Mouse (Mus musculus): ENCODE results near the gene Dnajc30.
A peak's percentile ranks its signal among the peaks of the same experiment; 100 is the strongest.
"Not testable (repeated sequence)": the region's sequence is repeated elsewhere in the genome, so short reads cannot be mapped to it uniquely, and the experiment has no call there.

Dnajc30 gene

DNA sequence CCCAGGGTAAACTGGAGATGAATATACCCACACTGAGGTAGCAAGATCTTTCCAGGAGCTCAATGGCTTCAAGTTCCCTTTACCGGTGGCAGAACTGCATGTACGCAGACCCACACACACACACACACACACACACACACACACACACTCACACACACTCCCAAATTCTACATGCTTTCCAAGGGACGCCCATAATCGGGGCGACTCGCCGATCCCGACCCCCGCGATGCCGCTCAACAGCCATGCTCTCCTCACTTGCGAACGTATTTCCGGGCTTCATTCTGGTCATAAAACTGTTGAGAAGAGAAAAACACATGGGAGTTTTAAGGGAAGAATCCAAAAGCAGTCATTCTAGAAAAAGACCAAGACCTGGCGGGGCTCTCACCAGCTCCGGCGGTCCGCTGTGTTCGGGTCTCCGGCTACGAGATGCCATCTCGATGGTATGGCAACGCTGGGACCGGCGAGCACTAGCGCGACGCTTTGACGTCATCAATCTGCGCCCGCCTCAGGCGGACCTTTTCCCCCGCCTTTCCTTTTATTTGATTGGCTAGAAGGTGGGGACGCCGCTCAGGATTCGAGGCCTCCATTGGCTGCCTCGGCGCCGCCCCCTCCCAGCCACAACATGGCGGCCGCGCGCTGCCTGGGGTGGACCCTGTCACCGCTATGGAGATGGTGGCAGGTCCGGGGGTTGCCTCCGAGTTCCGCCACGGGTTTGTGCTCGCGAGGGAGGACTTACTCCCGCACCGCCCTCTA, at the start of gene Dnajc30:
Gene Dnajc30, plus strand, starts transcription at position 574 of the 753 bp plus-strand sequence.
- DNase-seq (ENCODE audit: low read depth, low spot score), result peak; percentile 97

GRCm38 (mm10) chr5:135015497-135015896, 48.5 kb upstream of the Dnajc30 start:
- DNase-seq (ENCODE audit: low read depth, low spot score), result peak; percentile 80

GRCm38 (mm10) chr5:135016224-135016759, 47.7 kb upstream of the Dnajc30 start:
- DNase-seq (ENCODE audit: low read depth, low spot score), result no peak

DNA sequence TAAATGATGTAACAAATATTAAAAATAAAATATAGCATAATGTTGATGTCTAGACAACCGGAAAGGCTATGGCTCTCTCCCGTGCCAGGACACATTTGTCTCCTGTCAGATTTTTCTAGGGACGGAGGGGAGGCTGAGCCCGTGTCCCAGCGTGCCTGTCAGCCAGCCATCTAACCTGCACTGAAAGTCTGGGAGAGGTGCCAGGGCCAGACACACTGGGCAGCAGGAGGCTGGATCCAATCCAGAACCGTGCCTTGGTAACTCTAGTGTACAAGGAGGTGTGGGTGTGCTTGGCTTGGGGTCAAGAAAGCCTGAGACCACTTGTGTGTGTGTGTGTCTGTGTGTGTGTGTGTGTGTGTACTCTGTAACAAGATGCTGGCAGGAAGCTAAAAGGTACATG, 42.2 kb upstream of the Dnajc30 start:
- DNase-seq (ENCODE audit: low read depth, low spot score), result no peak

DNA sequence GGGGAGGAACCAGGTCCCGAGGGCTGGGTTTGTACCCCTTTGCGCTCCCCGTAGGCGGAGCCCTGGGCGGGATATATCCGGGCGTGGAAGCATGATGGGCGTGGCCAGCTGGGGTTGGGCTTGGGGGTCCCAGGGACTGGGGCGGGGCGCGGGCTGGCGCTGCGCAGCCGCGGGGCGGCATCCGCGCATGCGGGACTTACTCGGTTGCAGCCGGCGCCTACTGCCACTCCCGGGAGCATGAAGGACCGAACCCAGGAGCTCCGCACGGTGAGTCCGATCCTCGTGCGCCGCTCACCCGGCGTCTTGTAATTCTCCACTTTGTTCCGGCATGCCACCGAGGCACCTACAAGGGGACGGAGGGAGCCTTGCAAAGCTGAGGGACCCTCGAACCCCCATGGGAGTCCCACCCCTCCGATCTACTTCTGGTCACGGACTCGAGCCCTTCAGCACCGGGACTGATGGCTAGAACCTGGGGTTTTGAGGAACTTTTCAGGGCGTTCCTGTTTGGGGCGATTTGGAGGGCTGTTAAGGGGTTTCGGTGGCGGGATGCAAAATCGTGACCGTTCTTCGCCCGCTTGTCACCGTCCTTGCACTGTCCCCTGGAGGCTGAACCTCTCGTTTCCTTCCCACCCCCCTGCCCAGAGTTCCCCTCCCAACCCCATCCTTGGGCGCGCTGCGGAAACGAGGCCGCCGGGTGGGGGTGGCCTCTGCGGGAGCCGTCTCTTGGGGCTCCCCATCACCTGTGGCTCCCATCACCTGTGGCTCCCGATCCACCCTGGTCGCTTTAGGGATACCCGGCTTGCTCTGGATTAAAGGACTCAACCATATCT, 40.4 kb upstream of the Dnajc30 start, which contains the start of gene Stx1a:
Gene Stx1a, plus strand, starts transcription at position 139 of the 830 bp plus-strand sequence.
- DNase-seq (ENCODE audit: low read depth, low spot score), result peak; percentile 60

- no peak for DNase-seq (ENCODE audit: low read depth, low spot score)
Measured at GRCm38 (mm10) chr5:135024665-135025224, 39.3 kb upstream of the Dnajc30 start.

DNA sequence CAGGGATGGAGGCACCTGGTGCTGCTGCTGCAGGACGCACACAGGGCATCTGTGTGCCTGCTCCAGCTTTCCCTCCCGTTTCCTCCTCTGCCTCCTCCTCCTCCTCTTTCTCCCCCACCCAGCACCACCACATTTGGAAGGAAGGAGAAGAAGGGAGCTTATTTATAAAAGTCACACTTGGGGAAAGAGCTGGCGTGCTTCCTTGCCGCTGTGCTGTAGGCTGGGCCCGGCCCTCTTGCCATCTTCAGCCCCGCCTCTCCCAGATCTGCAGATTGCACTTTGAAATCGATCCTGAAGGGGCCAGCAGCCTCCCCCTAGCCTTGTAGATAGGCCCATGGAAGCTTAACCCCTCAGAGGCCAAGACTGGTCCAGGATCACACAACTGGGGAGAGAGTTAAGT, 38.1 kb upstream of the Dnajc30 start:
- no peak for DNase-seq (ENCODE audit: low read depth, low spot score)

DNA sequence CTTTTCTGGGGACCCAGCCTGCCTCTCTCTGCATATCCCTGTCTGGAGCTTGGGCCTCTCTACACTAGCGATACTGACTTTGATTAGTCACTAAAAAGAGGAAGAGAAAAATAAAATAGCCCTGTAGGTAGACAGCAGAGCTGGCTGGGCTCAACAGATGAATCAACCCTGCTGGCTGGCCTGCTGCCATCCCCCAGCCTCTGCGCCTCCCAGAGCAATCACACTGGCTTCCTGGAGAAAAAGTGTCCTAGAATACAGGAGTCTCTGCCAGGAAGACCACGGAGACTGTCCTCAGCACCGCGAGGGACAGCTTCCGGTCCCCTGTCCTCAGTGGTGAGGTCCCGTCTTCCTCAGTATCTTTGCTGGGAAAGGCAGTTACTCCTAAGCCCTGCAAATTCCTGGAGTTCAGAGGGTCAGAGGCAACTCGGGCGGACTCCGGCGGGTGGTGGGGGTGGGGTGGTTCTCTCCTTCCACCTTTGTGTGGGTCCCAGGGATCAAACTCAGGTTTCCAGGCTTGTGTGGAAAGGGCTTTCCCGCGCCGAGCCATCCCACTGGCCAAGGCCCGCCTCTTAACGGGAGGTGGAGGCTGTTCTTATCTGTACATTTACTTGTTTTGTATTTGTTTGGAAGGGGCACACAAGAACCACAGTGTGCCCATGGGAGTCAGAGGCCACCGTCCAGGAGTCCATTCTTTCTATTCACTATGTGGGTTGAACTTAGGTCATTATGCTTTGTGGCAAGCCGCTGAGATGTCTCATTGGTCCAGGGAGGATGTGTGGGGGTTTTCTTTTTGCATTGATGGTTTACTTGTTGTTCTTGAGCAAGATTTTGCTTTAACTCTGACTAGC, 34.8 kb upstream of the Dnajc30 start:
- DNase-seq (ENCODE audit: low read depth, low spot score), result no peak

- no peak for DNase-seq (ENCODE audit: low read depth, low spot score)
Measured at GRCm38 (mm10) chr5:135032581-135032980, 31.4 kb upstream of the Dnajc30 start.

DNA sequence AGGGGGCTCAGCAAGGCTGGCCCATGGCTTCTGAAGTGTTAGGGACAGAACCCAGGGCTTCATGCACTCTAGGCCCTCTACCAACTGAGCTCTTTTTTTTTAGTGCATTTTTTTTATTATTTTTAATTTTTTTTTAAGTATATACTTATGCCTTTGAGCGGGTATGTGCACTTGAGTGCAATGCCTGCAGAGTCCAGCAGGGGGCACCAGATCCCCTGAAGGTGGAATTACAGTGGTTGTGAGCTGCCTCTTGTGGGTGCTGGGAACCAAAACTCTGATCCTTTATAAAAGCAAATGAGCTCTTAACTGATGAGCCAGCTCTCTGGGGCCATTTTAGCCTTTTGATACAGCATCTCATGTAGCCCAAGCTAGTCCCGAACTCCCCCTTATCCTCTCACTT, 29.4 kb upstream of the Dnajc30 start:
- no peak for DNase-seq (ENCODE audit: low read depth, low spot score)

- DNase-seq (ENCODE audit: low read depth, low spot score), result no peak
Measured at GRCm38 (mm10) chr5:135035608-135036359, 28.2 kb upstream of the Dnajc30 start.

- no peak for DNase-seq (ENCODE audit: low read depth, low spot score)
Measured at GRCm38 (mm10) chr5:135037946-135038345, 26.1 kb upstream of the Dnajc30 start.

GRCm38 (mm10) chr5:135039541-135039940, 24.5 kb upstream of the Dnajc30 start:
- no peak for DNase-seq (ENCODE audit: low read depth, low spot score)

DNA sequence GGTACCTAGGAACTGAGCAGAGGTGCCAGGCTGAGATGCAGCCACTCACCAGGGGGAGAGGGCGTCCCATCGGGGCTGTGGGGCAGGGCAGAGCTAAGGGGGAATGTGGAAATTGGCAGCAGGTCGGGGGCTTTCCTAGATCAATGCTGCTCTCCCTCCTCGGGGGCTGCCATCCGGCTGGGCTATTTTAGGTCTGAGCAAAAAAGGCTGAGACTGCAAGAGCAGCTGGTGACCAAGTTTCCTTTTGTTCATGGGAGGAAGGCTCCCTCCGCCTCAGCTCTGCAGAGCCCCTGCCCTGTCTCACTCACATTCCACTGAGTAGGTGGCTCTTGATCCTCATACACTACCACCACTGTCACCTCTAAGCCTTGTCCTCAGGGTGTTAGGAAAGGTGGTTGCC, 23.9 kb upstream of the Dnajc30 start:
- DNase-seq (ENCODE audit: low read depth, low spot score), result no peak

DNA sequence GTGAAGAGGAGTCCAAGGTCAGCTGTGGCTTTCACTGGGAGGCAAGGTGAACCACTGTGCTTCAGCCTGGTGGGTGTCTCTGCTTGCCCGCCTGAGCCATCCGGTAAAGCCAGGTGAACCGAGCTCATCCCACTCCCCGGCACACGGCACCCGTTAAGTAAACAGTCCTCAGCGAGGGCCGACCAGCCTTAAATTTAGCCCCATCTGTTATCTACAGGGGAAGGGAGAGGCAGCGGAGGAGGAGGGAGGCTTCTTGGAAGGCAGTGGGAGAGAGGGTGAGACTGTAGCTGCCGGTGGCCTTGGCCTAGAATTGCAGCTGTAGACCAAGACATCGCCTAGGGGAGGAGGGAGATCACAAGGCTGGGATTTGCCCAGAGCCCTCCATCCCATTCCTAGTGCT, 23.2 kb upstream of the Dnajc30 start:
- DNase-seq (ENCODE audit: low read depth, low spot score), result no peak

DNA sequence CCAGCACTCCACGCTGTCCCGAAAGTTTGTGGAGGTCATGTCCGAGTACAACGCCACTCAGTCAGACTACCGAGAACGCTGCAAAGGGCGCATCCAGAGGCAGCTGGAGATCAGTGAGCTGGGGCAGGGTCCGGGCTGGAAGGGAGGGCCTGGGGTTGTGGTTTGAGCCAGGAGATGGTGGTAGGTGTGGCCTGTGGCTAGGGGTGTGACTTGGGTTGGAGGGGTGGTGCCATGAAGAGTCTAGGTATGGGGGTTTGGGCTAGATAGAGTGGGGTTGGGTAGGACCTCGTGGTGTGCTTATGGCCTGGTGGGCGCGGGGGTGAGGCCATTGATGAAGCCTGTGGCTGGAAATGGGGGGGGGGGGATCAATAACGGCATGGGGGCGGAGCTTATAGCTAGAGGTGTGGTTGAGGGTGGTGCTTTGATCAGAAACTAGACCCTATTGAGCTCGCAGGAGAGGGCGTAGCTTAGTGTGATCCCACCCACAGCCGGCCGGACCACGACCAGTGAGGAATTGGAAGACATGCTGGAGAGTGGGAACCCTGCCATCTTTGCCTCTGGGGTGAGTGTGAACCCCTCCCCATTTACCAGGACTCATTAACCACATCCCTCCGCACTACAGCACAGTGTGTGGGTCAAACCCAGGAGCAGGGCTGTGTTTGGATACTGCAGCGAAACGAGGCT, 21.8 kb upstream of the Dnajc30 start:
- DNase-seq (ENCODE audit: low read depth, low spot score), result no peak

GRCm38 (mm10) chr5:135044575-135044974, 19.4 kb upstream of the Dnajc30 start:
- no peak for DNase-seq (ENCODE audit: low read depth, low spot score)

DNA sequence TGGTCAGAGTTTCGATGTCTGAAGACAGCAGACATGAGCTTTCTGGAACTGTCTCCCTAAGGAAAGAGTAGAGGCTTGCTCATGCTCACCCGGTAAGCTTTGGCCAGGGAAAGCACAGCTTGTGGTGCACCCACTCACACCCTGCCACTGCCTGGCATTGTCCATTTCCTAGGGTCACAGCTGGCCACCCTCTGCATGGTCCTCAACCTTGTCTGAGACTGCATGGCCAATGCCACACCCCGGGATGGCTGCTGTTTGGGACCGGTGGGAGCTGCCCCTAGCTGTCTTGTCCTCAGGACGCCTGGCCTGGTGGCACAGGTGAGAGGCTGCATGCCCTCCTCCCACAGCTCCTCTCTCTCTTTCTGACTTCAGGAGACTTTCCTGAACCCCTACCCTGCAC, 15.5 kb upstream of the Dnajc30 start:
- no peak for DNase-seq (ENCODE audit: low read depth, low spot score)

DNA sequence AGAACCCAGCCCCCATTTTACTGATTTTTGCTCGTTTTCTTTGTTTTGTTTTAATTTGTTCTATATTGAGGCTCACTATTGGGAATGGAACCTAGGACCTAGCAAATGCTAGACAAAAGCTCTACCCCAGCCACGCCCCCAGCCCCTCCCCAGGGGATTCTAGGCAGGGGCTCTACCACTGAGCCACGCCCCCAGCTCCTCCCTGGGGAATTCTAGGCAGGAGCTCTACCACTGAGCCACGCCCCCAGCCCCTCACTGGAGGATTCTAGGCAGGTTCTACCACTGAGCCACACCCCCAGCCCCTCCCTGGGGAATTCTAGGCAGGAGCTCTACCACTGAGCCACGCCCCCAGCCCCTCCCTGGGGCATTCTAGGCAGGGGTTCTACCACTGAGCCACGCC, 14.7 kb upstream of the Dnajc30 start:
- DNase-seq (ENCODE audit: low read depth, low spot score), result not testable (repeated sequence)

GRCm38 (mm10) chr5:135053356-135053755, 10.6 kb upstream of the Dnajc30 start:
- DNase-seq (ENCODE audit: low read depth, low spot score), result no peak
